Mouse (Mus musculus) lung, postnatal 0 days (tissue): ENCODE results near the gene Sorl1. TPM values are rescaled to one million over a fixed set of nuclear protein-coding genes. Genes with fewer than 3 reads are reported as not detected.
A peak's percentile ranks its signal among the peaks of the same experiment; 100 is the strongest.

Experiments
- ATAC-seq: fragments of 200-750 bp; cut with Nextera tagmentation; 2 replicates; pipeline ENCODE4 v1.8.0; 2017; ENCODE audit warnings: moderate library complexity
- DNase-seq: peaks from one replicate; pipeline ENCODE4 v3.0.0-alpha.2; 2016; ENCODE audit warnings: low spot score
- H3K27ac ChIP-seq: fragments of 300-500 bp; sonication (generic); 2 replicates; pipeline ENCODE4 v1.5.1; 2014; ENCODE audit warnings: antibody characterized with exemption, mild to moderate bottlenecking, low read length, mixed read lengths
- H3K27me3 ChIP-seq: fragments of 300-500 bp; sonication (generic); replicated peaks from 2 replicates; pipeline ENCODE4 v1.6.1; 2014; ENCODE audit warnings: low read length, mixed read lengths; ENCODE audit not compliant: insufficient read depth
- H3K36me3 ChIP-seq: fragments of 300-500 bp; sonication (generic); 2 replicates; pipeline ENCODE4 v1.6.1; 2014; ENCODE audit warnings: low read length, mixed read lengths; ENCODE audit not compliant: insufficient read depth
- H3K4me1 ChIP-seq: fragments of 300-500 bp; sonication (generic); 2 replicates; pipeline ENCODE4 v1.6.1; 2014; ENCODE audit warnings: antibody characterized with exemption, low read depth, low read length, mixed read lengths; ENCODE audit not compliant: insufficient read depth
- H3K4me2 ChIP-seq: fragments of 300-500 bp; sonication (generic); replicated peaks from 2 replicates; pipeline ENCODE4 v1.6.1; 2014; ENCODE audit warnings: low read depth, mild to moderate bottlenecking, low read length, moderate library complexity, mixed read lengths
- H3K4me3 ChIP-seq: fragments of 300-500 bp; sonication (generic); 2 replicates; pipeline ENCODE4 v1.5.1; 2014; ENCODE audit warnings: low read depth, low read length
- H3K9ac ChIP-seq: fragments of 300-500 bp; sonication (generic); replicated peaks from 2 replicates; pipeline ENCODE4 v1.6.1; 2014; ENCODE audit warnings: low read depth, mild to moderate bottlenecking
- H3K9me3 ChIP-seq: fragments of 300-500 bp; sonication (generic); 2 replicates; pipeline ENCODE4 v1.6.1; 2016; ENCODE audit warnings: low read length, mixed read lengths
- CTCF ChIP-seq: IDR thresholded peaks from 2 replicates; pipeline ENCODE4 v1.5.1; 2016; ENCODE audit warnings: antibody characterized with exemption, mild to moderate bottlenecking
- EP300 ChIP-seq: IDR thresholded peaks from 2 replicates; pipeline ENCODE4 v1.6.1; 2016; ENCODE audit warnings: antibody characterized with exemption, mild to moderate bottlenecking, control low read depth
- WGBS: fragments of 180-500 bp; shearing (Covaris S2); extraction: QIAGEN DNeasy Blood & Tissue Kit; methylation state at CpG from one replicate; pipeline ENCODE4 v1.1.7; 2014; 5-methylcytosine and 5-hydroxymethylcytosine counted together
- polyA plus RNA-seq: library from polyadenylated mRNA; unstranded; fragments of >200 nt; fragmentation: Nextera tagmentation; extraction: Ambion mirVana; gene quantifications from 2 replicates; pipeline ENCODE4 v1.2.1, GENCODE M21; 2015

Sorl1 gene
- polyA plus RNA-seq, 1 experiment from 2014 or later: 18.4 TPM

- DNase-seq (no peak), ATAC-seq (no peak)
- Histone ChIP-seq H3K4me1 (no peaks in the 10 kb centered on the region), H3K27ac (no peak overlapping the region), H3K4me2 (no peak overlapping the region), H3K9me3 (no peaks in the 10 kb centered on the region), H3K9ac (no peak overlapping the region), H3K27me3 (no peaks in the 10 kb centered on the region), H3K4me3 (no peak overlapping the region), H3K36me3 (peaks cover 8% of the 10 kb centered on the region)
- 78% methylated on average over 2 of the region's 2 CpGs for WGBS
- TF ChIP-seq EP300: no peak
- no peak for TF ChIP-seq CTCF
Measured at GRCm38 (mm10) chr9:41982760-41983159, 141.3 kb downstream of the Sorl1 start.

GRCm38 (mm10) chr9:41982023-41982422, 142.1 kb downstream of the Sorl1 start:
- TF ChIP-seq CTCF (no peak), EP300 (no peak)

GRCm38 (mm10) chr9:41981306-41981705, 142.8 kb downstream of the Sorl1 start:
- WGBS: 70% methylated on average over 4 of the region's 4 CpGs
- Histone ChIP-seq H3K27me3 (no peaks in the 10 kb centered on the region), H3K9me3 (no peaks in the 10 kb centered on the region), H3K9ac (no peak overlapping the region), H3K36me3 (peaks cover 14% of the 10 kb centered on the region), H3K4me3 (no peak overlapping the region), H3K4me2 (no peak overlapping the region), H3K27ac (no peak overlapping the region), H3K4me1 (no peaks in the 10 kb centered on the region)
- TF ChIP-seq CTCF: no peak
- no peak for TF ChIP-seq EP300
- ATAC-seq (no peak), DNase-seq (no peak)

More at GRCm38 (mm10) chr9:41982023-41982422, 142.1 kb downstream of the Sorl1 start:
- H3K9me3 ChIP-seq: no peaks in the 10 kb centered on the region
- no peak for ATAC-seq
- H3K4me3 ChIP-seq: no peak overlapping the region
- no peak overlapping the region for H3K27ac ChIP-seq
- no peaks in the 10 kb centered on the region for H3K4me1 ChIP-seq
- H3K36me3 ChIP-seq: peaks cover 14% of the 10 kb centered on the region
- WGBS: 88% methylated on average over 9 of the region's 9 CpGs
- no peak for DNase-seq
- H3K27me3 ChIP-seq: no peaks in the 10 kb centered on the region
- H3K9ac ChIP-seq: no peak overlapping the region
- no peak overlapping the region for H3K4me2 ChIP-seq

- 0 out of 2 replicates have a peak, but pooled peaks have one; percentile 12 for ATAC-seq
- no peaks in the 10 kb centered on the region for H3K9me3 ChIP-seq
- H3K4me1 ChIP-seq: no peaks in the 10 kb centered on the region
- DNase-seq: peak; percentile 7
- no peak overlapping the region for H3K4me2 ChIP-seq
- no peak overlapping the region for H3K27ac ChIP-seq
- no peaks in the 10 kb centered on the region for H3K27me3 ChIP-seq
- peaks cover 14% of the 10 kb centered on the region for H3K36me3 ChIP-seq
- no peak overlapping the region for H3K4me3 ChIP-seq
- no peak for TF ChIP-seq EP300
- no peak for TF ChIP-seq CTCF
- H3K9ac ChIP-seq: no peak overlapping the region
- 65% methylated on average over 5 of the region's 5 CpGs for WGBS
Measured at GRCm38 (mm10) chr9:41980796-41981195, 143.3 kb downstream of the Sorl1 start.

- DNase-seq (no peak), ATAC-seq (no peak)
- H3K9ac ChIP-seq: no peak overlapping the region
- H3K9me3 ChIP-seq: no peaks in the 10 kb centered on the region
- H3K27me3 ChIP-seq: no peaks in the 10 kb centered on the region
- H3K4me2 ChIP-seq: no peak overlapping the region
- H3K4me1 ChIP-seq: no peaks in the 10 kb centered on the region
- H3K4me3 ChIP-seq: no peak overlapping the region
- no peak overlapping the region for H3K27ac ChIP-seq
- WGBS: 84% methylated on average over 6 of the region's 6 CpGs
- peaks cover 15% of the 10 kb centered on the region for H3K36me3 ChIP-seq
- TF ChIP-seq EP300 (no peak), CTCF (no peak)
Measured at GRCm38 (mm10) chr9:41978366-41978765, 145.7 kb downstream of the Sorl1 start.

GRCm38 (mm10) chr9:41975968-41976367, 148.1 kb downstream of the Sorl1 start:
- no peak overlapping the region for H3K27ac ChIP-seq
- WGBS: 51% methylated on average over 15 of the region's 15 CpGs
- H3K9ac ChIP-seq: no peak overlapping the region
- no peak for DNase-seq
- peaks cover 18% of the 10 kb centered on the region for H3K36me3 ChIP-seq
- ATAC-seq: no peak
- H3K4me2 ChIP-seq: no peak overlapping the region
- H3K4me3 ChIP-seq: no peak overlapping the region
- no peaks in the 10 kb centered on the region for H3K9me3 ChIP-seq
- H3K27me3 ChIP-seq: no peaks in the 10 kb centered on the region
- TF ChIP-seq EP300 (no peak), CTCF (no peak)
- no peaks in the 10 kb centered on the region for H3K4me1 ChIP-seq

GRCm38 (mm10) chr9:41974661-41975060, 149.4 kb downstream of the Sorl1 start:
- TF ChIP-seq CTCF (no peak), EP300 (no peak)
- no peak for DNase-seq
- 72% methylated on average over 3 of the region's 3 CpGs for WGBS
- H3K9me3 ChIP-seq: no peaks in the 10 kb centered on the region
- peaks cover 18% of the 10 kb centered on the region for H3K36me3 ChIP-seq
- H3K9ac ChIP-seq: no peak overlapping the region
- no peak overlapping the region for H3K4me3 ChIP-seq
- H3K4me2 ChIP-seq: no peak overlapping the region
- no peak for ATAC-seq
- H3K27me3 ChIP-seq: no peaks in the 10 kb centered on the region
- H3K4me1 ChIP-seq: no peaks in the 10 kb centered on the region
- H3K27ac ChIP-seq: no peak overlapping the region
